Mouse (Mus musculus) CH12.LX (cell line): Measurements from ENCODE around the gene Cdk14.

Source experiments
- CTCF ChIP-seq, 2 experiments: IDR thresholded peaks in 1 of 2; conservative IDR thresholded peaks in 1 of 2; 2 replicates each; pipeline ENCODE4 v1.5.1; 2011 to 2012; ENCODE audit warnings: low read depth in 2 of 2, low read length in 2 of 2, improper control_type of control experiment in 1 of 2, inconsistent platforms in 1 of 2, mild to moderate bottlenecking in 1 of 2, moderate library complexity in 1 of 2
- IRF4 ChIP-seq: IDR thresholded peaks from 2 replicates; pipeline ENCODE4 v1.6.1; 2014; ENCODE audit warnings: low read depth, mild to moderate bottlenecking, inconsistent platforms, low read length, improper control_type of control experiment

DNA sequence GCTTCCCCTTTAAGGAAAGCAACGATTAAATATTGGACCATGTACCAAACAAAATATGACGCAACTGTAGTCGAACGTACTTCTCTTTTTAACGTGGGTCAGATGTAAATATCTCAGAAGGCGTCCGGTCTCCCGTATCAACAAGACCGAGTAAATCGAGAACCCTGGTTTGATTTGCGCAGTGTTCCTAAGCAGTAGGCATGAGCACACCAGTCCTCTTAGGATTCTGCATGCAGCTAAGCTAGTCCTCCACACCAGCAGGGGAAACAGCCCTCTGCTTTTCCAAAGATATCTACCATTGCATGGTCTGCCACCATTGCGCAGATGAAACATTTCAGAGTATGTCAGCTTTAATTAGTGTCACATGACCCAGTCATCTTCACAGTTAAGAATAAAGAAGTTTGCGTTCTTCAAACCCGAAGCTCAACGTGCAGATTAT, 543.4 kb downstream of the Cdk14 start:
- TF ChIP-seq CTCF (conservative IDR thresholded peaks at IDR 0.05 in 1 of 2, IDR thresholded peaks at IDR 0.05 in 1 of 2; ENCODE audit: low read depth in 2 of 2, low read length in 2 of 2) (no peak), IRF4 (no peak)
